Mouse (Mus musculus) cerebellum, adult 18-20 months (tissue): ENCODE measurements at regions not wholly inside any gene's neighbourhood (a gene's known extent, or its start where the extent isn't known, plus 50 kb on each side); places are given as distances from the start of the nearest gene placed in this dataset.

Source experiments
- DNase-seq, 2 experiments: peaks; one replicate each; pipeline ENCODE4 v3.0.0; 2021

DNA sequence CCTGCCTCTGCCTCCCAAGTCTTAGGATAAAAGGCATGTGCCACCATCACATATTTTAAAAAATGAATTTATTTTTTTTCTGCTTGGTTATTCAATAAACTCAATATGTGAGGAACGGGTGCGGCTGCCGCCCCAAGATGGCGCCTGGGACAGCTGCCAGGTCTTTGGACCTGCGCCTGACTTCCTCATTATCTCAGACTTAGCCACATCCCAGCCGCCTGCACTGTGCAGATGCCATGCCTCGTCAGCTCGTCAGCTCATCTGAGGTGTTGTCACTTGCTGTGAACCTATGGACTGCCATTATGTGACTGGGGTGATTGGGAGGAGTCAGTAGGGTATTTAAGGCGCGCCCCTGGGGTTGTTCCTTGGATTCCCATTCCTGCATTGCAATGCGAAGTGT lies 354.1 kb downstream of the Cdh7 start:
- peak in 1 of 2 experiments; percentile 19 for DNase-seq
